Mouse (Mus musculus): ENCODE data around the gene Ankrd1. TPM values are rescaled to one million over a fixed set of nuclear protein-coding genes. Genes with fewer than 3 reads are reported as not detected.
A peak's percentile ranks its signal among the peaks of the same experiment; 100 is the strongest.

Ankrd1 gene
- polyA plus RNA-seq, 1 experiment from 2014 or later = 0.11 TPM

DNA sequence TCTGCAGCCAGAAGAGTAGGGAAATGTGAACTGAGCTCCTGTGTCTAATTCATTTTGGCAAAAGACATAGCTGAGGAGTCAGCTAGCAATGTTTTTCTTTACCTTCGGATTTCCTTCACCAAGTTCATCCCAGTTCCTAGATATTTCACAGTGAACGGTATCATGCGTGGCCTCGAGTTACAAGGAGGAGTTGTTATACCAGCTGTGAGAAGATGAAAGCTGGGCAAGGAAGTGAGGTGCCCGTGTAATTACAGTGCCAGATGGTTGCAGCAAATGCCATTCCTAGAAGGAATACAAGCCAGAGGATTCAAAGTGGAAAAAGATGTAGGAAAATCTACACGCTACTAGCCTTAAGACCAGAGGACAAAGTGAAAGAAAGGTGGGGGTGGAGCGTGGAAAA lies 21.0 kb downstream of the Ankrd1 start:
- ATAC-seq = no peak
- Histone ChIP-seq H3K4me2 (replicated peaks) (no peak overlapping the region), H3K27ac (no peak overlapping the region), H3K4me1 (replicated peaks) (no peaks in the 10 kb centered on the region), H3K9me3 (no peaks in the 10 kb centered on the region), H3K9ac (no peak overlapping the region), H3K36me3 (peaks cover 8% of the 10 kb centered on the region), H3K27me3 (replicated peaks) (no peaks in the 10 kb centered on the region), H3K4me3 (replicated peaks) (no peak overlapping the region)
- WGBS = 88% methylated on average over 7 of the region's 7 CpGs

DNA sequence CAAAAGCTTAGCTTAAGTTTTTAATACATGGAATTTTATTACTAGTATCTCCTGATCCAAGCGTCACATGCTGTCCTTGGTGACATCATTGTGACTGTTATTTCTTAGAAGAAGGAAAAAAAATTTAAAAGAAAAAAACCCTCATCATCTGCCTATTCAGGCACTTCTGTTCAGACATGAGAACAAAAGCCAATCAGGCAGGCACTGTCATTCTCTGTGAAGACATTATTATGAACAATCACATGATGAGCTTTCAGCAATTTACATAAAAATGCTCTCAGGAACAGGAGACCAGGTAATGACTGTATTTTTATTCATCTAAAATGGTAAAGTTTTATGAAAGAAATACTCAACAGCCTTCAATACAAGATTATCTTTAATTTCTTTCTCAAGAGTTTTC lies 21.6 kb downstream of the Ankrd1 start:
- peaks cover 5% of the 10 kb centered on the region for H3K36me3 ChIP-seq

GRCm38 (mm10) chr19:36097194-36097593 lies 22.7 kb downstream of the Ankrd1 start:
- no peak for ATAC-seq
- Histone ChIP-seq H3K4me1 (replicated peaks) (no peaks in the 10 kb centered on the region), H3K9ac (no peak overlapping the region), H3K36me3 (peaks cover 5% of the 10 kb centered on the region), H3K27ac (no peak overlapping the region), H3K4me3 (replicated peaks) (no peak overlapping the region), H3K4me2 (replicated peaks) (no peak overlapping the region), H3K27me3 (replicated peaks) (no peaks in the 10 kb centered on the region), H3K9me3 (no peaks in the 10 kb centered on the region)
- 85% methylated on average over 3 of the region's 3 CpGs for WGBS

More for the DNA sequence above, 21.6 kb downstream of the Ankrd1 start:
- Histone ChIP-seq H3K4me2 (replicated peaks) (no peak overlapping the region), H3K9ac (no peak overlapping the region), H3K27me3 (replicated peaks) (no peaks in the 10 kb centered on the region), H3K9me3 (no peaks in the 10 kb centered on the region), H3K27ac (no peak overlapping the region), H3K4me3 (replicated peaks) (no peak overlapping the region), H3K4me1 (replicated peaks) (no peaks in the 10 kb centered on the region)
- no peak for ATAC-seq
- 97% methylated on average over 1 of the region's 1 CpGs for WGBS

GRCm38 (mm10) chr19:36090781-36091180 lies 29.1 kb downstream of the Ankrd1 start:
- Histone ChIP-seq H3K4me3 (replicated peaks) (no peak overlapping the region), H3K27ac (no peak overlapping the region), H3K27me3 (replicated peaks) (no peaks in the 10 kb centered on the region), H3K36me3 (peaks cover 1% of the 10 kb centered on the region), H3K9me3 (no peaks in the 10 kb centered on the region), H3K9ac (no peak overlapping the region), H3K4me2 (replicated peaks) (no peak overlapping the region), H3K4me1 (replicated peaks) (no peaks in the 10 kb centered on the region)
- ATAC-seq = no peak
- 48% methylated on average over 5 of the region's 5 CpGs for WGBS

GRCm38 (mm10) chr19:36083262-36084225 lies 36.4 kb downstream of the Ankrd1 start, which contains the start of gene Rpp30:
Gene Rpp30, plus strand, starts transcription at chr19:36083716.
- H3K9ac ChIP-seq = peak within 1 kb of the TSS; percentile 79
- H3K27ac ChIP-seq = no peak within 1 kb of the TSS
- H3K4me3 ChIP-seq (replicated peaks) = peak within 1 kb of the TSS; percentile 73
- H3K9me3 ChIP-seq = no peaks in the 10 kb centered on the region
- peak; percentile 97 for ATAC-seq
- peaks cover 6% of the 10 kb centered on the region; the same call in 1 of the 2 replicates for H3K4me1 ChIP-seq (replicated peaks)
- under 1% methylated on average over 34 of the region's 34 CpGs for WGBS
- H3K36me3 ChIP-seq = no peaks in the 10 kb centered on the region
- 0 out of 2 replicates have a peak, but pooled peaks cover 4% of the 10 kb centered on the region for H3K27me3 ChIP-seq (replicated peaks)
- H3K4me2 ChIP-seq (replicated peaks) = peak within 1 kb of the TSS; percentile 68

DNA sequence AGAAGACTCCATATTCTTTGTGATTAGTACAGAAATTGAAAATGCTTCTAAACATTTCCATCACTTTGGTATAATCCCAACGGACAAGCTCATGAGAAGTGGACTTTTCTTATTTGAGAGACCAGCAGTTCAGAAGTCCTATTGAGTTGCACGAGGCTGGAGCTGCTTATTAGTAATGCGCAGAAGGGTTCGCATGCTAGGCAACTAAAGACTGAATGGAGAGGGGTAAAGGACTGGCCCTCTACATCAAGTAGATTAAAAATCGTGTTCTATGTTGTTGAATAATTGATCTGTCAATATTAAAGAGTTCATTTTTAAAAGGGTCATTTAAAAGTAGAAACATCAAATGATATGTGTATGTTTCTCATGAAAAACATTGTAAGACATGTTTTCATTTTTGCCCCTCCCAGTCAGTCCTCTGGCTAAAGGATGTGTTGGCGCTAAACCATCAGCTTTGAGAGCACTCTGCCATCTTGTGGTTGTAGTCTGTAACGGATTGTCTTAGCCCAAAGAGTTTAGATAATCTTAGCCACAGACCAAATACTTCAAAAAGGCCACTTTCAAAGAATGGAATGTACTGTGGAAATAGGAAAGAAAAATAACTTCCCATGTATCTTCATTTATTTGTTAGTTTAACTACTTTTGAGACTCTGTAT lies 37.2 kb downstream of the Ankrd1 start:
- H3K4me1 ChIP-seq (replicated peaks) = peaks cover 6% of the 10 kb centered on the region; the same call in 1 of the 2 replicates
- peak overlapping the region; percentile 68 for H3K4me2 ChIP-seq (replicated peaks)
- no peak overlapping the region for H3K9ac ChIP-seq
- no peaks in the 10 kb centered on the region for H3K9me3 ChIP-seq
- peak; percentile 76 for ATAC-seq
- no peaks in the 10 kb centered on the region for H3K36me3 ChIP-seq
- whole genome bisulfite sequencing = 47% methylated on average over 7 of the region's 7 CpGs
- H3K27ac ChIP-seq = no peak overlapping the region
- H3K4me3 ChIP-seq (replicated peaks) = peak overlapping the region; percentile 73
- 0 out of 2 replicates have a peak, but pooled peaks cover 4% of the 10 kb centered on the region for H3K27me3 ChIP-seq (replicated peaks)

DNA sequence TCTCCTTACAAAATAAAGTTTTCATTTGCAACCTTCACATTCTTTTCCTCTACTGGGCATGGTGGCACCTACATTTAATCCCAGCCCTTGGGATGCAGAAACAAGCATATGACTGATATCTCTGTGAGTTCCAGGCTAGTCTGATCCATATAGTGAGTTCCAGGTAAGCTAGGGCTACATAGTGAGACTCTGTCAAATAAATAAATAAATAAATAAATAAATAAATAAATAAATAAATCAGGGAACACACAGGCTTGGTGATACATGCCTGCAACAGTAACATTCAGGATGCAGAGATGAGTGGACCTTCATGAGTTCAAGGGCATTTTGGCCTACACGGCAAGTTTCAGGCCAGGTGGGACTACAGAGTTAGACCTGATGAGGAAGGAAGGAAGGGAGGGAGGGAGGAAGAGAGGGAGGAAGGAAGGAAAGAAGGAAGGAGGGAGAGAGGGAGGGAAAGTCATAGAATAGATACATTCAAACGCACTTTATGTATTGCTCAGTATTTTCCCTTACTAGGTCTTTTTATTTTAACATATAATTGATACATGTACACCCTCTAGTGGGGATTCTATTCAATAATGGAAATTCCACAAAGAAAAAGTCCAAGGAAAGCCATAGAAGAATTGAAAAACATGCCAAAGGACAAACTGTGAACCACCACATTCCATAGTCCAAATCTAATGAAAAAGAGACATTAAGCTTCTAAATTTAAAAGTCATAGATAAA lies 56.9 kb downstream of the Ankrd1 start:
- no peak for ATAC-seq
- no peak overlapping the region for H3K9ac ChIP-seq
- H3K4me2 ChIP-seq (replicated peaks) = no peak overlapping the region
- WGBS = 63% methylated on average over 2 of the region's 2 CpGs
- no peak overlapping the region for H3K4me3 ChIP-seq (replicated peaks)
- H3K27me3 ChIP-seq (replicated peaks) = peaks cover 12% of the 10 kb centered on the region; the same call in 1 of the 2 replicates
- no peaks in the 10 kb centered on the region for H3K9me3 ChIP-seq
- no peaks in the 10 kb centered on the region for H3K36me3 ChIP-seq
- H3K4me1 ChIP-seq (replicated peaks) = no peaks in the 10 kb centered on the region
- H3K27ac ChIP-seq = no peak overlapping the region

Other genes with a start within 250 kb of the Ankrd1 start
- gene Htr7, start 62.6 kb downstream of the Ankrd1 start, polyA plus RNA-seq (2015; fragmentation: Nextera tagmentation; extraction: Ambion mirVana) = 0.06 TPM in 1 of 2 replicates, not detected in the other
- gene Rpp30, start 36.4 kb downstream of the Ankrd1 start, polyA plus RNA-seq (2015; fragmentation: Nextera tagmentation; extraction: Ambion mirVana) = 61.7 and 71.4 TPM in 2 replicates
- gene Pcgf5, start 228.2 kb upstream of the Ankrd1 start, polyA plus RNA-seq (2015; fragmentation: Nextera tagmentation; extraction: Ambion mirVana) = 23.6 and 27.0 TPM in 2 replicates